Mouse (Mus musculus) liver, postnatal 0 days (tissue): ENCODE results near the gene Gbp6.

Experiments
- CTCF ChIP-seq: sonication (generic); IDR thresholded peaks from 2 replicates; pipeline ENCODE4 v1.5.1; 2016; ENCODE audit warnings: antibody characterized with exemption, low read depth
- EP300 ChIP-seq: IDR thresholded peaks from 2 replicates; pipeline ENCODE4 v1.6.1; 2016; ENCODE audit warnings: antibody characterized with exemption, low read depth, mild to moderate bottlenecking

GRCm38 (mm10) chr5:105252491-105252890, 41.0 kb downstream of the Gbp6 start:
- TF ChIP-seq CTCF, result 0 out of 2 replicates have a peak, but pooled peaks have one; percentile 9
- TF ChIP-seq EP300, result no peak
